15 mouse cellular contexts compared by ENCODE assay signal in the genomic region with DNA sequence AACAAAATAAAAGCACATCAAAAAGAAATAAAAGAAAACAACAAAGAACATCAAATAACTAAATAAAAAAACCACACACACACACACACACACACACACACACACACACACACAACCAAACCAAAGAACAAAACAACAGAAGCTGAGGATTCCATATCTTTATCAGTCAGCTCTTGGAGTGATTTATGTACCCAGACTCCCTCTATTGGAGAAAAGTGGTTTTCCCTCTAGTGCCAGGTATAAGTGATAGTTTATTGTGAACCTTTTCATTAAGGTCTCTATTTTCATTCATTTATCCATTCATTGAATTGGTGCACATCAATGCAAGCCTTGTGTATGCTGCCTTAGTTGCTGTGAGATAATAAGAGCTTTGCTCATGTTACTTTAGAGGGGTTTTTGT.
DNase-seq lines count a peak whose midpoint lies in the region; ATAC-seq and TF ChIP-seq lines count a peak whose summit lies in the region.
"Had no signal": no experiment of that assay in that cellular context is flagged by ENCODE, and none has a peak within 500 bp of the region (broad histone marks: within the 10 kb centered on the region; RNA-seq: fewer than 3 reads in every experiment).

No protein-coding gene starts in this region.

- H3K9ac ChIP-seq in forebrain, embryonic 13.5 days = no peak overlapping the region
- H3K9ac ChIP-seq: embryonic facial prominence, embryonic 13.5 days; hindbrain, embryonic 13.5 days had no signal

- no peak overlapping the region for H3K4me2 ChIP-seq in forebrain, embryonic 13.5 days
- H3K4me2 ChIP-seq: embryonic facial prominence, embryonic 13.5 days; hindbrain, embryonic 13.5 days; liver, embryonic 11.5 days; midbrain, embryonic 11.5 days had no signal

- H3K27ac ChIP-seq in forebrain, embryonic 13.5 days = no peak overlapping the region
- H3K27ac ChIP-seq in forebrain, embryonic 10.5 days = no peak overlapping the region
- no peak overlapping the region for H3K27ac ChIP-seq in layer of hippocampus, adult 2 months
- H3K27ac ChIP-seq: embryonic facial prominence, embryonic 13.5 days; hindbrain, embryonic 13.5 days had no signal

- no peaks in the 10 kb centered on the region for H3K36me3 ChIP-seq in forebrain, embryonic 13.5 days (ENCODE audit: poor library complexity, severe bottlenecking)
- no peaks in the 10 kb centered on the region for H3K36me3 ChIP-seq in forebrain, embryonic 10.5 days (replicated peaks)
- H3K36me3 ChIP-seq: embryonic facial prominence, embryonic 13.5 days; hindbrain, embryonic 13.5 days had no signal

- H3K4me3 ChIP-seq in forebrain, embryonic 13.5 days = no peak overlapping the region
- no peak overlapping the region for H3K4me3 ChIP-seq in forebrain, embryonic 10.5 days
- no peak overlapping the region for H3K4me3 ChIP-seq in layer of hippocampus, adult 2 months
- H3K4me3 ChIP-seq: embryonic facial prominence, embryonic 13.5 days; hindbrain, embryonic 13.5 days had no signal

- H3K27me3 ChIP-seq in forebrain, embryonic 13.5 days = no peaks in the 10 kb centered on the region
- no peaks in the 10 kb centered on the region for H3K27me3 ChIP-seq in forebrain, embryonic 10.5 days (ENCODE audit: poor library complexity, severe bottlenecking)
- H3K27me3 ChIP-seq: embryonic facial prominence, embryonic 13.5 days; hindbrain, embryonic 13.5 days had no signal

- H3K9me3 ChIP-seq in forebrain, embryonic 13.5 days (replicated peaks) = no peaks in the 10 kb centered on the region
- no peaks in the 10 kb centered on the region for H3K9me3 ChIP-seq in forebrain, embryonic 10.5 days
- H3K9me3 ChIP-seq: embryonic facial prominence, embryonic 13.5 days; hindbrain, embryonic 13.5 days had no signal

- no peaks in the 10 kb centered on the region for H3K4me1 ChIP-seq in forebrain, embryonic 13.5 days
- H3K4me1 ChIP-seq in forebrain, embryonic 10.5 days = no peaks in the 10 kb centered on the region
- H3K4me1 ChIP-seq: embryonic facial prominence, embryonic 13.5 days; hindbrain, embryonic 13.5 days had no signal

- TF ChIP-seq CTCF in layer of hippocampus, adult 2 months (conservative IDR thresholded peaks at IDR 0.05) = peak; percentile 74

- DNase-seq in forebrain, embryonic 10.5 days (ENCODE audit: extremely low spot score, low spot score) = no peak
- peak in 1 of 2 experiments; percentile 17 for DNase-seq in layer of hippocampus, adult 2 months (ENCODE audit: low spot score in 2 of 2)
- no peak for DNase-seq in layer of hippocampus, adult 8-10 months (ENCODE audit: low spot score in 2 of 2)
- peak; percentile 9 for DNase-seq in 416B (ENCODE audit: low read depth)
- peak; percentile 46 for DNase-seq in brain, adult 2 months (ENCODE audit: low read depth, low spot score)
- DNase-seq in spleen, adult 18-20 months = no peak
- DNase-seq: kidney, adult 18-20 months; kidney, postnatal 4 days; lung, postnatal 10 days had no signal

- ATAC-seq in forebrain, embryonic 13.5 days = 0 out of 2 replicates have a peak, but pooled peaks have one; percentile 45
- ATAC-seq in erythroid progenitor cell, adult 5-6 weeks (replicated peaks; ENCODE audit: low FRiP score, poor library complexity, severe bottlenecking) = no peak

Comparison
In these comparisons a context has a peak if more than half of its experiments do, and no peak if none do; other contexts are left out.
1. DNase-seq: peak in 416B (single experiment) and brain, adult 2 months (single experiment); none in forebrain, embryonic 10.5 days (single experiment), layer of hippocampus, adult 8-10 months (0 of 2) and spleen, adult 18-20 months (0 of 2).